Mouse (Mus musculus): Measurements from ENCODE around the gene Tmem116. TPM values are rescaled to one million over a fixed set of nuclear protein-coding genes. Genes with fewer than 3 reads are reported as not detected.
A peak's percentile ranks its signal among the peaks of the same experiment; 100 is the strongest.

Tmem116 gene
- polyA plus RNA-seq, 1 experiment: 3.7 TPM

GRCm38 (mm10) chr5:121543370-121543769 is 91.7 kb downstream of the Tmem116 start:
- Histone ChIP-seq H3K27ac (replicated peaks; ENCODE audit: low read depth, low read length) (no peak overlapping the region), H3K4me3 (ENCODE audit: insufficient read depth, low read depth, low read length) (no peak overlapping the region), H3K4me1 (ENCODE audit: control insufficient read depth, insufficient read depth, insufficient read length, low read length) (peaks cover 11% of the 10 kb centered on the region)

GRCm38 (mm10) chr5:121544910-121545792 is 93.5 kb downstream of the Tmem116 start, which contains the start of the genes Adam1a and Gm42878:
TSS of gene Adam1a (minus strand) at chr5:121545482.
TSS of gene Gm42878 (minus strand) at chr5:121545482.
- Histone ChIP-seq H3K4me3 (ENCODE audit: insufficient read depth, low read depth, low read length) (peak within 1 kb of the TSS; percentile 88), H3K27ac (replicated peaks; ENCODE audit: low read depth, low read length) (peak within 1 kb of the TSS; percentile 90), H3K4me1 (ENCODE audit: control insufficient read depth, insufficient read depth, insufficient read length, low read length) (peaks cover 11% of the 10 kb centered on the region)

GRCm38 (mm10) chr5:121545793-121546529 is 94.3 kb downstream of the Tmem116 start, which contains the start of gene Mapkapk5:
TSS of gene Mapkapk5 (minus strand) at chr5:121545905.
- peak within 1 kb of the TSS; percentile 90 for H3K27ac ChIP-seq (replicated peaks; ENCODE audit: low read depth, low read length)
- H3K4me3 ChIP-seq (ENCODE audit: insufficient read depth, low read depth, low read length): peak within 1 kb of the TSS; percentile 88
- peaks cover 11% of the 10 kb centered on the region for H3K4me1 ChIP-seq (ENCODE audit: control insufficient read depth, insufficient read depth, insufficient read length, low read length)

GRCm38 (mm10) chr5:121546530-121546895 is 94.8 kb downstream of the Tmem116 start:
- Histone ChIP-seq H3K27ac (replicated peaks; ENCODE audit: low read depth, low read length) (no peak overlapping the region), H3K4me3 (ENCODE audit: insufficient read depth, low read depth, low read length) (peak overlapping the region; percentile 81)

GRCm38 (mm10) chr5:121547084-121547483 is 95.4 kb downstream of the Tmem116 start:
- Histone ChIP-seq H3K4me1 (ENCODE audit: control insufficient read depth, insufficient read depth, insufficient read length, low read length) (peaks cover 11% of the 10 kb centered on the region), H3K27ac (replicated peaks; ENCODE audit: low read depth, low read length) (no peak overlapping the region), H3K4me3 (ENCODE audit: insufficient read depth, low read depth, low read length) (no peak overlapping the region)

More at GRCm38 (mm10) chr5:121546530-121546895, 94.8 kb downstream of the Tmem116 start:
- peaks cover 11% of the 10 kb centered on the region for H3K4me1 ChIP-seq (ENCODE audit: control insufficient read depth, insufficient read depth, insufficient read length, low read length)

GRCm38 (mm10) chr5:121549196-121549595 is 97.5 kb downstream of the Tmem116 start:
- Histone ChIP-seq H3K4me3 (ENCODE audit: insufficient read depth, low read depth, low read length) (no peak overlapping the region), H3K27ac (replicated peaks; ENCODE audit: low read depth, low read length) (no peak overlapping the region), H3K4me1 (ENCODE audit: control insufficient read depth, insufficient read depth, insufficient read length, low read length) (peaks cover 6% of the 10 kb centered on the region)

GRCm38 (mm10) chr5:121562436-121562835 is 110.7 kb downstream of the Tmem116 start:
- Histone ChIP-seq H3K27ac (replicated peaks; ENCODE audit: low read depth, low read length) (no peak overlapping the region), H3K4me1 (ENCODE audit: control insufficient read depth, insufficient read depth, insufficient read length, low read length) (no peaks in the 10 kb centered on the region), H3K4me3 (ENCODE audit: insufficient read depth, low read depth, low read length) (no peak overlapping the region)

GRCm38 (mm10) chr5:121564468-121564895 is 112.8 kb downstream of the Tmem116 start:
- Histone ChIP-seq H3K4me1 (ENCODE audit: control insufficient read depth, insufficient read depth, insufficient read length, low read length) (no peaks in the 10 kb centered on the region), H3K27ac (replicated peaks; ENCODE audit: low read depth, low read length) (no peak overlapping the region), H3K4me3 (ENCODE audit: insufficient read depth, low read depth, low read length) (peak overlapping the region; percentile 44)

GRCm38 (mm10) chr5:121566035-121566681 is 114.5 kb downstream of the Tmem116 start:
- Histone ChIP-seq H3K27ac (replicated peaks; ENCODE audit: low read depth, low read length) (no peak overlapping the region), H3K4me1 (ENCODE audit: control insufficient read depth, insufficient read depth, insufficient read length, low read length) (no peaks in the 10 kb centered on the region), H3K4me3 (ENCODE audit: insufficient read depth, low read depth, low read length) (no peak overlapping the region)

GRCm38 (mm10) chr5:121569881-121570420 is 118.3 kb downstream of the Tmem116 start:
- Histone ChIP-seq H3K27ac (replicated peaks; ENCODE audit: low read depth, low read length) (no peak overlapping the region), H3K4me1 (ENCODE audit: control insufficient read depth, insufficient read depth, insufficient read length, low read length) (no peaks in the 10 kb centered on the region), H3K4me3 (ENCODE audit: insufficient read depth, low read depth, low read length) (no peak overlapping the region)

- no peaks in the 10 kb centered on the region for H3K4me1 ChIP-seq (ENCODE audit: control insufficient read depth, insufficient read depth, insufficient read length, low read length)
- H3K27ac ChIP-seq (replicated peaks; ENCODE audit: low read depth, low read length): no peak overlapping the region
- no peak overlapping the region for H3K4me3 ChIP-seq (ENCODE audit: insufficient read depth, low read depth, low read length)
Observed at GRCm38 (mm10) chr5:121570787-121571186, 119.1 kb downstream of the Tmem116 start.

Other genes starting within 250 kb of the Tmem116 start
- 462 and 609 TPM in 2 replicates for gene Rpl6, start 247.4 kb upstream of the Tmem116 start, polyA plus RNA-seq (2012; ENCODE audit: insufficient read depth, insufficient read length, missing spikeins)
- 6.0 and 9.2 TPM in 2 replicates for gene Hectd4, start 231.7 kb upstream of the Tmem116 start, polyA plus RNA-seq (2012; ENCODE audit: insufficient read depth, insufficient read length, missing spikeins)
- 27.3 and 29.2 TPM in 2 replicates for gene Trafd1, start 66.3 kb upstream of the Tmem116 start, polyA plus RNA-seq (2012; ENCODE audit: insufficient read depth, insufficient read length, missing spikeins)
- gene Naa25, start 54.0 kb upstream of the Tmem116 start, polyA plus RNA-seq (2012; ENCODE audit: insufficient read depth, insufficient read length, missing spikeins): 15.3 and 19.5 TPM in 2 replicates
- gene Erp29, start 613 bp downstream of the Tmem116 start, polyA plus RNA-seq (2012; ENCODE audit: insufficient read depth, insufficient read length, missing spikeins): 37.8 and 38.4 TPM in 2 replicates
- gene Adam1b, start 51.5 kb downstream of the Tmem116 start, polyA plus RNA-seq (2012; ENCODE audit: insufficient read depth, insufficient read length, missing spikeins): not detected in 2 replicates
- 0.52 and 0.71 TPM in 2 replicates for gene Adam1a, start 93.6 kb downstream of the Tmem116 start, polyA plus RNA-seq (2012; ENCODE audit: insufficient read depth, insufficient read length, missing spikeins)
- gene Gm42878, start 93.6 kb downstream of the Tmem116 start, polyA plus RNA-seq (2012; ENCODE audit: insufficient read depth, insufficient read length, missing spikeins): not detected in 2 replicates
- 47.1 and 76.5 TPM in 2 replicates for gene Mapkapk5, start 94.0 kb downstream of the Tmem116 start, polyA plus RNA-seq (2012; ENCODE audit: insufficient read depth, insufficient read length, missing spikeins)
- 645 and 839 TPM in 2 replicates for gene Aldh2, start 141.9 kb downstream of the Tmem116 start, polyA plus RNA-seq (2012; ENCODE audit: insufficient read depth, insufficient read length, missing spikeins)
- 18.4 and 32.3 TPM in 2 replicates for gene Acad12, start 167.0 kb downstream of the Tmem116 start, polyA plus RNA-seq (2012; ENCODE audit: insufficient read depth, insufficient read length, missing spikeins)
- gene Acad10, start 208.6 kb downstream of the Tmem116 start, polyA plus RNA-seq (2012; ENCODE audit: insufficient read depth, insufficient read length, missing spikeins): 23.2 and 30.2 TPM in 2 replicates
- 32.3 and 50.9 TPM in 2 replicates for gene Brap, start 208.7 kb downstream of the Tmem116 start, polyA plus RNA-seq (2012; ENCODE audit: insufficient read depth, insufficient read length, missing spikeins)

Data from brown adipose tissue, adult 24 weeks (tissue).